ENCODE assay signal across 9 mouse cellular contexts in the genomic region with DNA sequence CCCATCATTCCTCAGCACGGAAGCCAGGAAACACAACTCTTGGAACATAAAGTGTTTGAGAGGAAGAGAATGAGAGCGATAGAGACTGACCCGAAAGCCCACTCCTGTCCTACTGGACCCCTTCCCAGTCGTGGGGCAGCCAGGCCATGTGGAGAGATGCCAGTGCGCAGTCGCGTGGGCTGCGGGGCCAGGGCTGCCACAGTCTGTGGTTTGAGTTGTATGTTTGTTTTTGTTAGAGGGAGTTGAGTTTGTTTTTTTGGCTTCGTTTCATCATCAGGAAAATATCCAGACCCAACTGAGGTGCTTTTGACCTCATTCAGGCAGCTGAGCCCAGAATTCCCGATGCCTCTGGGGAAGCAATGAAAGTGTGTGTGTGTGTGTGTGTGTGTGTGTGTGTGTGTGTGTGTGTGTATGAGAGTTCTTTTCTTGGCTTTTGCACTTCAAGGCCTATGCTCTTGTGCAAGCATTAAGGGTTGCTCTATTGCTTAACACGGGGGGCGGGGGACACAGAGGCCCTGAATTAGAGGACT. TPM values are rescaled to one million over a fixed set of nuclear protein-coding genes. Genes with fewer than 3 reads are reported as not detected.
A peak's percentile ranks its signal among the peaks of the same experiment; 100 is the strongest.
DNase-seq lines count a peak whose midpoint lies in the region; ATAC-seq and TF ChIP-seq lines count a peak whose summit lies in the region.
"Had no signal": no experiment of that assay in that cellular context is flagged by ENCODE, and none has a peak within 500 bp of the region (broad histone marks: within the 10 kb centered on the region; RNA-seq: fewer than 3 reads in every experiment).

No protein-coding gene starts in this region.

- H3K36me3 ChIP-seq in kidney, embryonic 14.5 days (ENCODE audit: control insufficient read depth, insufficient read depth, low read length), result no peaks in the 10 kb centered on the region
- H3K36me3 ChIP-seq in small intestine, adult 2 months (ENCODE audit: control insufficient read depth, insufficient read depth, low read length), result no peaks in the 10 kb centered on the region
- no peaks in the 10 kb centered on the region for H3K36me3 ChIP-seq in midbrain, embryonic 16.5 days (ENCODE audit: control insufficient read depth, insufficient read depth, low read length)
- H3K36me3 ChIP-seq: G1E had no signal

- no peaks in the 10 kb centered on the region for H3K27me3 ChIP-seq in kidney, embryonic 14.5 days (ENCODE audit: control insufficient read depth, insufficient read depth, low read length)
- no peaks in the 10 kb centered on the region for H3K27me3 ChIP-seq in small intestine, adult 2 months (ENCODE audit: control insufficient read depth, insufficient read depth, low read length)
- no peaks in the 10 kb centered on the region for H3K27me3 ChIP-seq in midbrain, embryonic 16.5 days (ENCODE audit: control insufficient read depth, insufficient read depth, low read depth, low read length)

- no peak for TF ChIP-seq CTCF in small intestine, adult 2 months (IDR thresholded peaks at IDR 0.05; ENCODE audit: extremely low read depth, insufficient read length, insufficient replicate concordance, low read depth, low read length)

- WGBS in kidney, embryonic 14.5 days, result 36% methylated on average over 12 of the region's 12 CpGs
- 81% methylated on average over 12 of the region's 12 CpGs for WGBS in small intestine, adult 2 months
- WGBS in midbrain, embryonic 16.5 days, result 88% methylated on average over 12 of the region's 12 CpGs

- no peak overlapping the region for H3K4me3 ChIP-seq in kidney, embryonic 14.5 days (ENCODE audit: low read length)
- H3K4me3 ChIP-seq in small intestine, adult 2 months (ENCODE audit: low read depth, low read length), result no peak overlapping the region
- no peak overlapping the region for H3K4me3 ChIP-seq in midbrain, embryonic 16.5 days (ENCODE audit: low read depth, low read length)

- H3K27ac ChIP-seq in kidney, embryonic 14.5 days (ENCODE audit: low read depth, low read length), result peak overlapping the region; percentile 67; the same call in 1 of the 2 replicates
- peak overlapping the region; percentile 72 for H3K27ac ChIP-seq in small intestine, adult 2 months (ENCODE audit: insufficient read depth, low read depth, low read length)
- H3K27ac ChIP-seq in midbrain, embryonic 16.5 days (ENCODE audit: low read length), result no peak overlapping the region

- intact Hi-C loops in gastrocnemius, postnatal 36 days (cut with DNase I), result no loop called here

- ATAC-seq in kidney, embryonic 14.5 days (ENCODE audit: low FRiP score, low TSS enrichment), result peak; percentile 56
- ATAC-seq in midbrain, embryonic 16.5 days, result no peak
- ATAC-seq in erythroblast, adult 5-6 weeks (replicated peaks; ENCODE audit: low FRiP score, poor library complexity, severe bottlenecking), result no peak

- no peak for TF ChIP-seq POLR2A in small intestine, adult 2 months (IDR thresholded peaks at IDR 0.05; ENCODE audit: low read depth, low read length)

- no peaks in the 10 kb centered on the region for H3K9me3 ChIP-seq in kidney, embryonic 14.5 days (ENCODE audit: control insufficient read depth, low read length)
- no peaks in the 10 kb centered on the region for H3K9me3 ChIP-seq in midbrain, embryonic 16.5 days (replicated peaks; ENCODE audit: control insufficient read depth, low read length, poor library complexity, severe bottlenecking)
- H3K9me3 ChIP-seq: G1E had no signal

- peaks cover 14% of the 10 kb centered on the region for H3K4me1 ChIP-seq in kidney, embryonic 14.5 days (ENCODE audit: control insufficient read depth, insufficient read depth, low read length)
- peaks cover 31% of the 10 kb centered on the region for H3K4me1 ChIP-seq in small intestine, adult 2 months (ENCODE audit: control insufficient read depth, insufficient read depth, insufficient read length, low read length)
- H3K4me1 ChIP-seq in midbrain, embryonic 16.5 days (ENCODE audit: control insufficient read depth, insufficient read depth, low read length), result no peaks in the 10 kb centered on the region

- H3K9ac ChIP-seq in kidney, embryonic 14.5 days (ENCODE audit: low read depth, low read length), result no peak overlapping the region
- H3K9ac ChIP-seq in midbrain, embryonic 16.5 days (ENCODE audit: low read depth, low read length), result no peak overlapping the region

- H3K4me2 ChIP-seq in kidney, embryonic 14.5 days (replicated peaks; ENCODE audit: low read depth, low read length), result peak overlapping the region; percentile 19; the same call in 1 of the 2 replicates
- no peak overlapping the region for H3K4me2 ChIP-seq in midbrain, embryonic 16.5 days (ENCODE audit: low read length)

- DNase-seq in kidney, adult 8-10 months, result no peak
- peak; percentile 45 to 54 for DNase-seq in gastrocnemius, postnatal 36 days
- peak; percentile 43 to 55 for DNase-seq in kidney, postnatal 36 days
- no peak for DNase-seq in embryo, embryonic 10 days (ENCODE audit: low spot score)

RNA-seq across cellular contexts. Expression of a gene that starts 42.2 kb away (rescaled TPM):
- polyA plus RNA-seq in kidney, embryonic 14.5 days (2014; fragmentation: Nextera tagmentation; extraction: Ambion mirVana), result 50.3 and 54.0 TPM in 2 replicates
- 10 to 100 TPM in 1 of 2 experiments, 1 to 10 TPM in 1; 9.6 to 10.8 TPM for total RNA-seq in gastrocnemius, postnatal 36 days (2021)
- 6.8 and 14.7 TPM in 2 replicates for polyA plus RNA-seq in small intestine, adult 2 months (2012; rRNA removed)
- polyA plus RNA-seq in midbrain, embryonic 16.5 days (2015; fragmentation: Nextera tagmentation; extraction: Ambion mirVana), result 71.9 and 79.0 TPM in 2 replicates
- 21.1 and 34.4 TPM in 2 replicates for total RNA-seq in erythroblast, adult 5-6 weeks (2015; ENCODE audit: low replicate concordance)
- total RNA-seq in erythroblast, adult 5-6 weeks (2017; ENCODE audit: low replicate concordance), result 32.7 and 42.7 TPM in 2 replicates

RNA-seq across cellular contexts. Expression of a gene that starts 42.5 kb away (rescaled TPM):
- 5.6 and 6.7 TPM in 2 replicates for polyA plus RNA-seq in kidney, embryonic 14.5 days (2014; fragmentation: Nextera tagmentation; extraction: Ambion mirVana)
- 1 to 10 TPM; 3.9 to 7.0 TPM for total RNA-seq in gastrocnemius, postnatal 36 days (2021)
- polyA plus RNA-seq in small intestine, adult 2 months (2012; rRNA removed), result 2.2 and 6.3 TPM in 2 replicates
- 5.5 and 6.8 TPM in 2 replicates for polyA plus RNA-seq in midbrain, embryonic 16.5 days (2015; fragmentation: Nextera tagmentation; extraction: Ambion mirVana)
- total RNA-seq in erythroblast, adult 5-6 weeks (2015; ENCODE audit: low replicate concordance), result not detected in 2 replicates
- total RNA-seq in erythroblast, adult 5-6 weeks (2017; ENCODE audit: low replicate concordance), result not detected in 2 replicates

Comparison
In these comparisons a context has a peak if more than half of its experiments do, and no peak if none do; other contexts are left out.
1. DNase-seq: peak in gastrocnemius, postnatal 36 days (2 of 2) and kidney, postnatal 36 days (2 of 2); none in kidney, adult 8-10 months (0 of 2) and embryo, embryonic 10 days (single experiment).